ENCODE assay signal across 9 mouse cellular contexts in the genomic region with DNA sequence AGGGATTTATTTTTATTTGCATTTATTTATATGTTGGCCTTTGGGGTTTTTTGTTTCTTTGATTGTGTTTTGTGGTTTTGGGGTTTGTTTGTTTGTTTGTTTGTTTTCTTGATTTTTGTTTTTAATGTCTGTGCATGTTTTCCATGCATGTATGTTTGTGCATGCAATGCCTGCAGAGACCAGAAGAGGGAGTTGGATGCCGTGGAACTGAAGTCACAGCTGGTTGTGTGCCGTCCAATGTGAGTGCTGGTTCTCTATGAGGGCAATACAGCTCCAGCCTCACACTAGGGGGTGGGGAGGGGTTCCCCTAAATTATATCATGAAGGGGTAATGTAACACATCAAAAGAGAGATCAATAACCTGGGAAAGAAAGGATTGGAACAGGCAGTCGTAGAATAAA. TPM values are rescaled to one million over a fixed set of nuclear protein-coding genes. Genes with fewer than 3 reads are reported as not detected.
DNase-seq lines count a peak whose midpoint lies in the region; ATAC-seq lines count a peak whose summit lies in the region.
"Had no signal": no experiment of that assay in that cellular context is flagged by ENCODE, and none has a peak within 500 bp of the region (broad histone marks: within the 10 kb centered on the region; RNA-seq: fewer than 3 reads in every experiment).

No protein-coding gene starts in this region.

- no peaks in the 10 kb centered on the region for H3K36me3 ChIP-seq in midbrain, embryonic 14.5 days (ENCODE audit: control insufficient read depth, insufficient read depth, low read length)
- no peaks in the 10 kb centered on the region for H3K36me3 ChIP-seq in midbrain, embryonic 13.5 days

- H3K9ac ChIP-seq in midbrain, embryonic 14.5 days (replicated peaks; ENCODE audit: low read length) = no peak overlapping the region
- H3K9ac ChIP-seq in midbrain, embryonic 13.5 days (replicated peaks) = no peak overlapping the region

- WGBS in midbrain, embryonic 14.5 days = 54% methylated on average over 3 of the region's 3 CpGs
- WGBS in midbrain, embryonic 13.5 days = 55% methylated on average over 3 of the region's 3 CpGs

- ATAC-seq in midbrain, embryonic 14.5 days (ENCODE audit: low FRiP score, low TSS enrichment) = no peak
- no peak for ATAC-seq in midbrain, embryonic 13.5 days
- peak; percentile 80 for ATAC-seq in granulocyte monocyte progenitor cell, adult 5-6 weeks (replicated peaks; ENCODE audit: poor library complexity, severe bottlenecking)

- no peaks in the 10 kb centered on the region for H3K9me3 ChIP-seq in midbrain, embryonic 14.5 days (ENCODE audit: control insufficient read depth, low read length)
- no peaks in the 10 kb centered on the region for H3K9me3 ChIP-seq in midbrain, embryonic 13.5 days

- H3K27ac ChIP-seq in midbrain, embryonic 14.5 days (replicated peaks; ENCODE audit: low read depth, low read length) = no peak overlapping the region
- H3K27ac ChIP-seq in midbrain, embryonic 13.5 days = no peak overlapping the region
- H3K27ac ChIP-seq: macrophage had no signal

- no peak overlapping the region for H3K4me2 ChIP-seq in midbrain, embryonic 14.5 days (ENCODE audit: low read length)
- H3K4me2 ChIP-seq in midbrain, embryonic 13.5 days (replicated peaks) = no peak overlapping the region

- peak; percentile 63 for DNase-seq in embryo, embryonic 10 days (ENCODE audit: low spot score)
- DNase-seq in embryo, embryonic 9.5 days (ENCODE audit: extremely low spot score) = no peak
- DNase-seq in midbrain, embryonic 14.5 days = peak; percentile 31
- peak; percentile 52 for DNase-seq in thymus, postnatal 14 days
- no peak for DNase-seq in gastrocnemius, postnatal 4 days (ENCODE audit: low spot score in 2 of 2)
- DNase-seq in layer of hippocampus, postnatal 25 days (ENCODE audit: extremely low spot score in 1 of 2, low spot score in 1 of 2) = no peak

- H3K4me3 ChIP-seq in midbrain, embryonic 14.5 days (replicated peaks; ENCODE audit: low read depth, low read length) = no peak overlapping the region
- no peak overlapping the region for H3K4me3 ChIP-seq in midbrain, embryonic 13.5 days (replicated peaks)

- H3K4me1 ChIP-seq in midbrain, embryonic 14.5 days (ENCODE audit: control insufficient read depth, insufficient read depth, low read length) = peaks cover 3% of the 10 kb centered on the region; the same call in 1 of the 2 replicates
- peaks cover 10% of the 10 kb centered on the region; the same call in 1 of the 2 replicates for H3K4me1 ChIP-seq in midbrain, embryonic 13.5 days (replicated peaks)

- no peaks in the 10 kb centered on the region for H3K27me3 ChIP-seq in midbrain, embryonic 14.5 days (ENCODE audit: control insufficient read depth, insufficient read depth, low read length)
- H3K27me3 ChIP-seq in midbrain, embryonic 13.5 days = no peaks in the 10 kb centered on the region

RNA-seq across cellular contexts. Expression of gene Lca5, which starts 58.2 kb away (rescaled TPM):
- polyA plus RNA-seq in midbrain, embryonic 14.5 days (2014; fragmentation: Nextera tagmentation; extraction: Ambion mirVana) = 19.6 and 23.5 TPM in 2 replicates
- 19.0 and 24.7 TPM in 2 replicates for polyA plus RNA-seq in midbrain, embryonic 13.5 days (2015; fragmentation: Nextera tagmentation; extraction: Ambion mirVana)
- 6.3 TPM in 1 of 2 replicates, not detected in the other for total RNA-seq in granulocyte monocyte progenitor cell, adult 5-6 weeks (2014; fragmentation: Nextera tagmentation)
- 0.43 and 0.82 TPM in 2 replicates for total RNA-seq in granulocyte monocyte progenitor cell, adult 5-6 weeks (2017)
- total RNA-seq in gastrocnemius, postnatal 4 days (2021) = 10 to 100 TPM in 1 of 2 experiments, 1 to 10 TPM in 1; 9.8 to 12.5 TPM
- total RNA-seq in layer of hippocampus, postnatal 25 days (2021) = 10 to 100 TPM; 12.8 to 13.5 TPM

Comparison
In these comparisons a context has a peak if more than half of its experiments do, and no peak if none do; other contexts are left out.
1. DNase-seq: peak in embryo, embryonic 10 days (single experiment), midbrain, embryonic 14.5 days (single experiment) and thymus, postnatal 14 days (single experiment); none in embryo, embryonic 9.5 days (single experiment), gastrocnemius, postnatal 4 days (0 of 2) and layer of hippocampus, postnatal 25 days (0 of 2).